Mouse (Mus musculus) midbrain, postnatal 0 days (tissue): ENCODE results near the gene Mllt6. TPM values are rescaled to one million over a fixed set of nuclear protein-coding genes. Genes with fewer than 3 reads are reported as not detected.

Source experiments
- ATAC-seq: fragments of 200-750 bp; cut with Nextera tagmentation; 2 replicates; pipeline ENCODE4 v1.8.0; 2017; ENCODE audit warnings: moderate number of reproducible peaks, mild to moderate bottlenecking, moderate TSS enrichment, moderate library complexity; ENCODE audit not compliant: low FRiP score
- DNase-seq: peaks from one replicate; pipeline ENCODE4 v3.0.0-alpha.2; 2015; ENCODE audit warnings: low spot score
- H3K27ac ChIP-seq: fragments of 300-500 bp; sonication (generic); 2 replicates; pipeline ENCODE4 v1.5.1; 2014; ENCODE audit warnings: low read depth, mild to moderate bottlenecking, low read length, mixed read lengths
- H3K27me3 ChIP-seq: fragments of 300-500 bp; sonication (generic); 2 replicates; pipeline ENCODE4 v1.6.1; 2014; ENCODE audit warnings: low read length, control low read depth, mixed read lengths; ENCODE audit not compliant: insufficient read depth
- H3K36me3 ChIP-seq: fragments of 300-500 bp; sonication (generic); 2 replicates; pipeline ENCODE4 v1.6.1; 2014; ENCODE audit warnings: low read length, control low read depth, mixed read lengths; ENCODE audit not compliant: insufficient read depth
- H3K4me1 ChIP-seq: fragments of 300-500 bp; sonication (generic); 2 replicates; pipeline ENCODE4 v1.6.1; 2014; ENCODE audit warnings: mild to moderate bottlenecking, control low read depth, antibody characterized with exemption, low read length, mixed read lengths; ENCODE audit not compliant: insufficient read depth
- H3K4me2 ChIP-seq: fragments of 300-500 bp; sonication (generic); 2 replicates; pipeline ENCODE4 v1.6.1; 2014; ENCODE audit warnings: low read depth, mild to moderate bottlenecking, low read length, mixed read lengths; ENCODE audit not compliant: poor library complexity, severe bottlenecking
- H3K4me3 ChIP-seq: fragments of 300-500 bp; sonication (generic); 2 replicates; pipeline ENCODE4 v1.5.1; 2014; ENCODE audit warnings: low read depth, mild to moderate bottlenecking, low read length, moderate library complexity
- H3K9ac ChIP-seq: fragments of 300-500 bp; sonication (generic); replicated peaks from 2 replicates; pipeline ENCODE4 v1.6.1; 2014; ENCODE audit warnings: mild to moderate bottlenecking, low read length, moderate library complexity, mixed read lengths; ENCODE audit not compliant: poor library complexity, severe bottlenecking
- H3K9me3 ChIP-seq: fragments of 300-500 bp; sonication (generic); 2 replicates; pipeline ENCODE4 v1.6.1; 2016; ENCODE audit warnings: low read length, control low read depth
- CTCF ChIP-seq: IDR thresholded peaks from 2 replicates; pipeline ENCODE4 v1.5.1; 2016; ENCODE audit warnings: antibody characterized with exemption, mild to moderate bottlenecking
- WGBS: fragments of 180-500 bp; shearing (Covaris S2); extraction: QIAGEN DNeasy Blood & Tissue Kit; methylation state at CpG from one replicate; pipeline ENCODE4 v1.1.7; 2014; 5-methylcytosine and 5-hydroxymethylcytosine counted together
- polyA plus RNA-seq: library from polyadenylated mRNA; unstranded; fragments of >200 nt; fragmentation: Nextera tagmentation; extraction: Ambion mirVana; gene quantifications from 2 replicates; pipeline ENCODE4 v1.2.1, GENCODE M21; 2015
- total RNA-seq: library from RNA; depleted of rRNA; stranded (reverse); fragments of >200 nt; gene quantifications from 2 replicates; pipeline ENCODE4 v1.2.3, GENCODE M21; 2014

Gene Mllt6
- total and polyA plus RNA-seq, 2 experiments from 2014 or later = 1.7 to 52.8 TPM

DNA sequence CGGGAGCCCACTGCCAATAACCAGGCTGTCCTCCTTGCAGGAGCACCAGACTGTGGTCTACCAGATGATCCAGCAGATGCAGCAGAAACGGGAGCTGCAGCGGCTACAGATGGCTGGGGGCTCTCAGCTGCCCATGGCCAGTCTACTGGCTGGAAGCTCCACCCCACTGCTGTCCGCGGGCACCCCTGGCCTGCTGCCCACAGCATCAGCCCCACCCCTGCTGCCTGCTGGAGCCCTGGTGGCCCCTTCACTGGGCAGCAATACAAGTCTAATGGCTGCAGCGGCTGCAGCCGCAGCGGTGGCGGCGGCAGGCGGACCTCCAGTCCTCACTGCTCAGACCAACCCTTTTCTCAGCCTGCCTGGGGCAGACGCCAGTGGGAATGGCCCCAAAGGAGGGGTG lies 17.2 kb downstream of the Mllt6 start:
- ATAC-seq = no peak

GRCm38 (mm10) chr11:97682504-97683055 lies 19.4 kb downstream of the Mllt6 start:
- H3K9me3 ChIP-seq = no peaks in the 10 kb centered on the region
- DNase-seq = no peak

More for the DNA sequence above, 17.2 kb downstream of the Mllt6 start:
- Histone ChIP-seq H3K4me2 (no peak overlapping the region), H3K4me1 (no peaks in the 10 kb centered on the region), H3K27me3 (no peaks in the 10 kb centered on the region), H3K27ac (no peak overlapping the region), H3K4me3 (no peak overlapping the region), H3K9ac (no peak overlapping the region), H3K36me3 (peaks cover 39% of the 10 kb centered on the region), H3K9me3 (no peaks in the 10 kb centered on the region)
- 56% methylated on average over 12 of the region's 12 CpGs for WGBS
- no peak for TF ChIP-seq CTCF
- peak; percentile 77 for DNase-seq

GRCm38 (mm10) chr11:97684063-97684680 lies 21.0 kb downstream of the Mllt6 start:
- Histone ChIP-seq H3K4me2 (no peak overlapping the region), H3K4me1 (no peaks in the 10 kb centered on the region), H3K9me3 (no peaks in the 10 kb centered on the region), H3K27me3 (no peaks in the 10 kb centered on the region), H3K9ac (no peak overlapping the region), H3K27ac (0 out of 2 replicates have a peak overlapping the region, but pooled peaks have one; percentile 3), H3K4me3 (no peak overlapping the region), H3K36me3 (peaks cover 25% of the 10 kb centered on the region)
- 77% methylated on average over 6 of the region's 6 CpGs for WGBS
- no peak for ATAC-seq
- no peak for DNase-seq
- TF ChIP-seq CTCF = no peak

More at GRCm38 (mm10) chr11:97682504-97683055, 19.4 kb downstream of the Mllt6 start:
- H3K36me3 ChIP-seq = peaks cover 23% of the 10 kb centered on the region
- no peak overlapping the region for H3K4me3 ChIP-seq
- no peak overlapping the region for H3K27ac ChIP-seq
- no peak for ATAC-seq
- no peak overlapping the region for H3K9ac ChIP-seq
- no peak for TF ChIP-seq CTCF
- H3K4me2 ChIP-seq = no peak overlapping the region
- WGBS = 80% methylated on average over 6 of the region's 6 CpGs
- H3K27me3 ChIP-seq = no peaks in the 10 kb centered on the region
- H3K4me1 ChIP-seq = no peaks in the 10 kb centered on the region

GRCm38 (mm10) chr11:97684766-97685165 lies 21.6 kb downstream of the Mllt6 start:
- Histone ChIP-seq H3K27me3 (no peaks in the 10 kb centered on the region), H3K9me3 (no peaks in the 10 kb centered on the region), H3K36me3 (peaks cover 25% of the 10 kb centered on the region), H3K4me3 (no peak overlapping the region), H3K27ac (peak overlapping the region; percentile 57; the same call in 1 of the 2 replicates), H3K9ac (no peak overlapping the region), H3K4me1 (no peaks in the 10 kb centered on the region), H3K4me2 (no peak overlapping the region)
- 47% methylated on average over 7 of the region's 7 CpGs for WGBS
- no peak for TF ChIP-seq CTCF
- ATAC-seq (no peak), DNase-seq (no peak)

- DNase-seq = peak; percentile 66
- peak within 1 kb of the TSS; percentile 44 for H3K9ac ChIP-seq
- H3K27ac ChIP-seq = peak within 1 kb of the TSS; percentile 57
- peak within 1 kb of the TSS; percentile 91 for H3K4me2 ChIP-seq
- H3K36me3 ChIP-seq = peaks cover 27% of the 10 kb centered on the region
- ATAC-seq = peak; percentile 35; the same call in 1 of the 2 replicates
- TF ChIP-seq CTCF = no peak
- no peaks in the 10 kb centered on the region for H3K9me3 ChIP-seq
- no peaks in the 10 kb centered on the region for H3K27me3 ChIP-seq
- no peaks in the 10 kb centered on the region for H3K4me1 ChIP-seq
- WGBS = under 1% methylated on average over 40 of the region's 43 CpGs
- peak within 1 kb of the TSS; percentile 38 for H3K4me3 ChIP-seq
These were observed 22.6 kb downstream of the Mllt6 start, which contains the start of gene Cisd3 for GRCm38 (mm10) chr11:97685613-97686321. Cisd3 (plus strand) TSS chr11:97685826.
